Mouse (Mus musculus) testis, adult 2 months (tissue): ENCODE measurements around the gene Dusp2.

Experiments used
- CTCF ChIP-seq: fragments of 200-500 bp; IDR thresholded peaks from 2 replicates; pipeline ENCODE4 v1.5.1; 2012; ENCODE audit warnings: low read depth, mild to moderate bottlenecking, inconsistent platforms, low read length, moderate library complexity; ENCODE audit not compliant: control insufficient read depth, insufficient read depth, insufficient replicate concordance
- POLR2A ChIP-seq: fragments of 200-500 bp; IDR thresholded peaks from 2 replicates; pipeline ENCODE4 v1.6.1; 2012; ENCODE audit warnings: low read depth, mild to moderate bottlenecking, inconsistent platforms, low read length, moderate library complexity; ENCODE audit not compliant: control insufficient read depth

GRCm38 (mm10) chr2:127301883-127302282, 34.1 kb upstream of the Dusp2 start:
- TF ChIP-seq CTCF: no peak
- no peak for TF ChIP-seq POLR2A
